Mouse (Mus musculus): Measurements from ENCODE around the gene Msrb2.

The Msrb2 gene

DNA sequence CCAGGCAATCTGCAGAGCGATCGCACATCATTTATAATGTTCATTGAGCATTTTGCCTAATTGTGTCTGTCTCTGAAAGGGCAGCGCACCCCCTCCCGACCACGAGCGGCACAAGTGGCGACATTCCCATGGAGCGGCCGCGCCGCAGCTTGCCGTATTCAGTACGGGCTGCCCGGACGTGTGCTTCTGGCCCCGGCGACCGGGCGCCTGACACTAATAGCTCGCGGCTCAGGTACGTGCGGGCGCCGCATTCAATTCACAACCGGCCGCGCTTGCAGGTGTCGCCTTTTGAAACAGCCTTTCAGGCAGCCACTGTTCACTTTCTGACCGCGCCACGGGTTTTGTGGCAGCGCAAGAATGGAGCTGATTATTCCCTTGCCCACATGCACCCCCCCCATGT lies 59.5 kb downstream of the Msrb2 start:
- in situ Hi-C loops (cut with MboI; ENCODE audit: low pct_unique_long_range_greater_than_20kb in 1 of 2, low sequenced_read_pairs in 2 of 2, unreplicated experiment in 1 of 2): loop anchor here in 1 of 2 experiments (25.0 kb wide), 1 partner anchor 743 kb away; the partner anchor contains the start of genes Bmi1 and Spag6

DNA sequence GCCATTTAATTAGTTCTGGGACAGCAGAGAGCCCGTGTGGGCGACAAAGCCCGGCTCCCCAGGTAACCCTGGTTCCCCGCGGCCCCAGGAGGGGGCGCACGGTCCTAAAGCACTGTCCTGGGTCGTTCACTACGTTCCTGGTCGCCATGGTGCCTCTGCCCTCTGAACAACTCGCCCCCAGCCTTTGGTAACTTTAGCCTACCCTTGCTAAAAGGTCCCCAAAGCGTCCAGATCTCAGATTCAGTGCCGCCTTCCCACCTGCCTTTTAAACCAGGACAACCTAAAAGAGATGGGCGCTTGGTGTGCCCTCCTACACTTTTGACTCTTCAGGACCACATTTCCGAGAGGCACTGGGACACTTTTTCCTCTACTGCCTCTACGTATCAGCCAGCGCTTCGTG lies 59.9 kb downstream of the Msrb2 start:
- in situ Hi-C loops (cut with MboI; ENCODE audit: low pct_unique_long_range_greater_than_20kb in 1 of 2, low sequenced_read_pairs in 2 of 2, unreplicated experiment in 1 of 2): loop anchor here in 1 of 2 experiments (25.0 kb wide), 1 partner anchor 744 kb away; the partner anchor contains the start of genes Bmi1 and Spag6

DNA sequence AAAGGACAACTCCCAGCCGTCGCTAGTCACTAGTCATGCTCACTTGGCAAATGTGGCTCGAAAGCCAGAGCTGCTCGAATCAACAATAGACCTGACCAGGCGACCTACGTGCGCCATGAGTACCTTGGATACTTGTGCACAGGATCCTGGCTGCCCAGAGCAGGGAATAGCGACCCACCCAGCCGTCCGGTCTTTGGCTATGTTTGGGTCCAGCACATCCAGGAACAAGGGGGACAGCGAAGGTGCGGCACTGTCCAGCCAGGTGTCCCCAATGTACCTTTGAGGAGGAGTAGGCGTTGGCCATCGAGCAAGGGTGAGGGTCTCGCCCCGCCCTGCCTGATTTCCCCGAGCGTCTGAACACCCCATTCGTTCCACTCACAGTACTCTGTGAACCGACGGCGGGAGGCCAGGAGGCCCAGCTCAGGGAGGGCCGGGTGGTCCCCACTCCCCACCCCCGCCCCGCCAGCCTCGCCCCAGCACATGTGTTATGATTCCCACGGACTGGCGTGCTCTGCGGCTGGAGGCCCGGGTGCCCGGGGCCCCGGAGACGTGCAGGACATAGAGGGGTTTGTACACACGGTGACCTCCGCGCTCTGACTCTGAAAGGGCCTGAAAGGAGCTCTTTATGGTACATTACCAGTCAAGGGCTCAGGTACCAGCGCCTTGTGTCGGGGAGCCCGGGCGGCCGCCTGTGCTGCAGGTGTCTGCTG lies 60.5 kb downstream of the Msrb2 start:
- in situ Hi-C loops (cut with MboI; ENCODE audit: low pct_unique_long_range_greater_than_20kb in 1 of 2, low sequenced_read_pairs in 2 of 2, unreplicated experiment in 1 of 2): loop anchor here in 1 of 2 experiments (25.0 kb wide), 1 partner anchor 744 kb away; the partner anchor contains the start of genes Bmi1 and Spag6

DNA sequence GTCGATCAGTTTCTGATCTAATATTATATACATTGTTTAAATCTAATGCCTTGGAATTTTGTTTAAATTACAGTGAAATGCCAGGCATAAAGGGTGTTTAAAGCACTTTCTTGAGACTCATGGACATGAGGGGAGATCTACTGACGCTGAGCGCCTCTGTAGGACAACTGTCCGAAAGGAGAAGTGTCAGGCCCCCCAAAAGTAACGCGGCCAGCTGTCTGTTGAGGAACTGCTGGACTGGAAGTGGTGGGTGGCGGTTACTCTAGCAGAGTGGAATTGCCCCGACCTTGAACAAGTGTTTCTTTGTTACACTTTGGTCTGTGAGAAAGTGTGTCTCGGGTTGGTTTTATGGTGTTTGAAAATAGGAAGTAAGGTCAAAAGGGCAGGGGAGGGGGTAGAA lies 73.1 kb downstream of the Msrb2 start:
- in situ Hi-C loops (cut with MboI; ENCODE audit: low pct_unique_long_range_greater_than_20kb in 1 of 2, low sequenced_read_pairs in 2 of 2, unreplicated experiment in 1 of 2): loop anchor here in 1 of 2 experiments (25.0 kb wide), 1 partner anchor 757 kb away; the partner anchor contains the start of genes Bmi1 and Spag6
